Mouse (Mus musculus): ENCODE results near the gene Tomm40l. TPM values are rescaled to one million over a fixed set of nuclear protein-coding genes. Genes with fewer than 3 reads are reported as not detected.

The Tomm40l gene
- polyA plus RNA-seq, 1 experiment: 20.3 TPM

- peaks cover 17% of the 10 kb centered on the region for H3K36me3 ChIP-seq (ENCODE audit: control insufficient read depth, insufficient read depth, low read length)
- no peak for TF ChIP-seq POLR2A (IDR thresholded peaks at IDR 0.05; ENCODE audit: low read depth, low read length)
- no peak for TF ChIP-seq CTCF (IDR thresholded peaks at IDR 0.05; ENCODE audit: extremely low read depth, insufficient read depth, insufficient read length, insufficient replicate concordance)
- DNase-seq (ENCODE audit: low read depth in 1 of 2, low spot score in 2 of 2): no peak
- no peaks in the 10 kb centered on the region for H3K27me3 ChIP-seq (ENCODE audit: control insufficient read depth, insufficient read depth, low read length)
- 13% methylated on average over 4 of the region's 4 CpGs for WGBS
- H3K27ac ChIP-seq (ENCODE audit: insufficient read depth, low read length): 0 out of 2 replicates have a peak overlapping the region, but pooled peaks have one; percentile 2
- H3K4me1 ChIP-seq (ENCODE audit: control insufficient read depth, insufficient read depth, insufficient read length): peaks cover 5% of the 10 kb centered on the region; the same call in 1 of the 2 replicates
- peak overlapping the region; percentile 10; the same call in 1 of the 2 replicates for H3K4me3 ChIP-seq (ENCODE audit: extremely low read depth, insufficient read depth, insufficient read length)
Measured at GRCm38 (mm10) chr1:171231844-171232243, 9.5 kb upstream of the Tomm40l start.

DNA sequence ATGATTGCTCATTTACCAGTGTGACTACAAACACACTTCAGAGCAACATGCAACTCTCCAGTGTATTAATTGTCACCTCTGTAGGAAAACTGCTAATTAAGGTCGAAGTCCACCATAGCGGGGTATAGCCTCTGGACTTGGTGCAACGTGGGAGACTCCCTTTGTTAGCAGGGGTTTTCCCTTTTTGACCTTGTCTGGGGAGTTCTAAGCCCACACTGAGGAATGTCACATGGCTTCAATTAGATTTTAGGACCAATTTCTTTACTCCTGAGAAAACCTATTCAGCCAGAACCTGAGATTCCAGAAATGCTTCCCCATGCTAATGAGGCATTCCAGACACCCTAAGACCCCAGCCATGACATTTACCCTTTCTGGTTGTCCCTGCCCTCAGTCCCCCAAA lies 7.9 kb upstream of the Tomm40l start:
- no peak overlapping the region for H3K27ac ChIP-seq (ENCODE audit: insufficient read depth, low read length)
- TF ChIP-seq CTCF (IDR thresholded peaks at IDR 0.05; ENCODE audit: extremely low read depth, insufficient read depth, insufficient read length, insufficient replicate concordance): no peak
- TF ChIP-seq POLR2A (IDR thresholded peaks at IDR 0.05; ENCODE audit: low read depth, low read length): no peak
- 85% methylated on average over 3 of the region's 3 CpGs for WGBS
- H3K4me1 ChIP-seq (ENCODE audit: control insufficient read depth, insufficient read depth, insufficient read length): peaks cover 5% of the 10 kb centered on the region; the same call in 1 of the 2 replicates
- no peaks in the 10 kb centered on the region for H3K27me3 ChIP-seq (ENCODE audit: control insufficient read depth, insufficient read depth, low read length)
- no peak overlapping the region for H3K4me3 ChIP-seq (ENCODE audit: extremely low read depth, insufficient read depth, insufficient read length)
- no peak for DNase-seq (ENCODE audit: low read depth in 1 of 2, low spot score in 2 of 2)
- peaks cover 6% of the 10 kb centered on the region; the same call in 1 of the 2 replicates for H3K36me3 ChIP-seq (ENCODE audit: control insufficient read depth, insufficient read depth, low read length)

- H3K27ac ChIP-seq (ENCODE audit: insufficient read depth, low read length): no peak overlapping the region
Measured at GRCm38 (mm10) chr1:171229750-171230149, 7.4 kb upstream of the Tomm40l start.

GRCm38 (mm10) chr1:171227879-171228278 lies 5.6 kb upstream of the Tomm40l start:
- H3K27me3 ChIP-seq (ENCODE audit: control insufficient read depth, insufficient read depth, low read length): no peaks in the 10 kb centered on the region
- WGBS: 68% methylated on average over 1 of the region's 1 CpGs
- TF ChIP-seq POLR2A (IDR thresholded peaks at IDR 0.05; ENCODE audit: low read depth, low read length): no peak
- TF ChIP-seq CTCF (IDR thresholded peaks at IDR 0.05; ENCODE audit: extremely low read depth, insufficient read depth, insufficient read length, insufficient replicate concordance): no peak
- peaks cover 9% of the 10 kb centered on the region; the same call in 1 of the 2 replicates for H3K4me1 ChIP-seq (ENCODE audit: control insufficient read depth, insufficient read depth, insufficient read length)
- no peak for DNase-seq (ENCODE audit: low read depth in 1 of 2, low spot score in 2 of 2)
- no peak overlapping the region for H3K27ac ChIP-seq (ENCODE audit: insufficient read depth, low read length)
- no peak overlapping the region for H3K4me3 ChIP-seq (ENCODE audit: extremely low read depth, insufficient read depth, insufficient read length)
- no peaks in the 10 kb centered on the region for H3K36me3 ChIP-seq (ENCODE audit: control insufficient read depth, insufficient read depth, low read length)

More at GRCm38 (mm10) chr1:171229750-171230149, 7.4 kb upstream of the Tomm40l start:
- no peak for DNase-seq (ENCODE audit: low read depth in 1 of 2, low spot score in 2 of 2)
- TF ChIP-seq CTCF (IDR thresholded peaks at IDR 0.05; ENCODE audit: extremely low read depth, insufficient read depth, insufficient read length, insufficient replicate concordance) (no peak), POLR2A (IDR thresholded peaks at IDR 0.05; ENCODE audit: low read depth, low read length) (no peak)
- peaks cover 1% of the 10 kb centered on the region; the same call in 1 of the 2 replicates for H3K36me3 ChIP-seq (ENCODE audit: control insufficient read depth, insufficient read depth, low read length)
- H3K27me3 ChIP-seq (ENCODE audit: control insufficient read depth, insufficient read depth, low read length): no peaks in the 10 kb centered on the region
- 88% methylated on average over 6 of the region's 6 CpGs for WGBS
- H3K4me3 ChIP-seq (ENCODE audit: extremely low read depth, insufficient read depth, insufficient read length): no peak overlapping the region
- H3K4me1 ChIP-seq (ENCODE audit: control insufficient read depth, insufficient read depth, insufficient read length): peaks cover 5% of the 10 kb centered on the region; the same call in 1 of the 2 replicates

DNA sequence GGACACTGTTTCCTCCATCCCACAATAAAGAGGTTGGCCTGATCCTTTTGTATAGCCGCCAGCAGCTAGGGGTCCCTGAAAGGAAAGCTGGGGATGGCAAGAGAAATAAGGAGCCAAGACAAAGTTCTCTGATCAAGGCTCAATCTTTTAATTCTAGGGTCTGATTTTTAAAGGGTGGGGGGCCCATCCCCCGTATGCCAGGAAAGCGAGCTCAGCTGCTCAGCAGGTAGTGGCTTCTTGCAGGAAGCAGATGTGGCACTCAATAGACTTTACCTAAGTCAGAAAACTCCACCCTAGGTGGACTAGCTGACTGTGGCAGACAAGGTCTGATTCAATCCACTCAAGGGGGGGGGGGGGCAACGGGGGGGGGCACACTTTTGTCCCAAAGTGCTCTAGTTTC lies 4.5 kb upstream of the Tomm40l start:
- H3K27me3 ChIP-seq (ENCODE audit: control insufficient read depth, insufficient read depth, low read length): no peaks in the 10 kb centered on the region
- peaks cover 6% of the 10 kb centered on the region; the same call in 1 of the 2 replicates for H3K4me1 ChIP-seq (ENCODE audit: control insufficient read depth, insufficient read depth, insufficient read length)
- no peak overlapping the region for H3K27ac ChIP-seq (ENCODE audit: insufficient read depth, low read length)
- TF ChIP-seq CTCF (IDR thresholded peaks at IDR 0.05; ENCODE audit: extremely low read depth, insufficient read depth, insufficient read length, insufficient replicate concordance): no peak
- no peak for TF ChIP-seq POLR2A (IDR thresholded peaks at IDR 0.05; ENCODE audit: low read depth, low read length)
- WGBS: 59% methylated on average over 4 of the region's 4 CpGs
- no peak for DNase-seq (ENCODE audit: low read depth in 1 of 2, low spot score in 2 of 2)
- H3K4me3 ChIP-seq (ENCODE audit: extremely low read depth, insufficient read depth, insufficient read length): no peak overlapping the region
- H3K36me3 ChIP-seq (ENCODE audit: control insufficient read depth, insufficient read depth, low read length): no peaks in the 10 kb centered on the region

- Histone ChIP-seq H3K4me3 (ENCODE audit: extremely low read depth, insufficient read depth, insufficient read length) (no peak within 1 kb of the TSS), H3K27ac (ENCODE audit: insufficient read depth, low read length) (no peak within 1 kb of the TSS), H3K27me3 (ENCODE audit: control insufficient read depth, insufficient read depth, low read length) (no peaks in the 10 kb centered on the region), H3K4me1 (ENCODE audit: control insufficient read depth, insufficient read depth, insufficient read length) (peaks cover 11% of the 10 kb centered on the region; the same call in 1 of the 2 replicates), H3K36me3 (ENCODE audit: control insufficient read depth, insufficient read depth, low read length) (no peaks in the 10 kb centered on the region; the same call in 1 of the 2 replicates)
- DNase-seq (ENCODE audit: low read depth in 1 of 2, low spot score in 2 of 2): no peak
- TF ChIP-seq CTCF (IDR thresholded peaks at IDR 0.05; ENCODE audit: extremely low read depth, insufficient read depth, insufficient read length, insufficient replicate concordance) (no peak), POLR2A (IDR thresholded peaks at IDR 0.05; ENCODE audit: low read depth, low read length) (no peak)
- WGBS: 95% methylated on average over 5 of the region's 5 CpGs
Measured at GRCm38 (mm10) chr1:171224857-171225256, 2.5 kb upstream of the Tomm40l start, which contains the start of gene Apoa2. TSS of gene Apoa2 (plus strand) at chr1:171225054.

DNA sequence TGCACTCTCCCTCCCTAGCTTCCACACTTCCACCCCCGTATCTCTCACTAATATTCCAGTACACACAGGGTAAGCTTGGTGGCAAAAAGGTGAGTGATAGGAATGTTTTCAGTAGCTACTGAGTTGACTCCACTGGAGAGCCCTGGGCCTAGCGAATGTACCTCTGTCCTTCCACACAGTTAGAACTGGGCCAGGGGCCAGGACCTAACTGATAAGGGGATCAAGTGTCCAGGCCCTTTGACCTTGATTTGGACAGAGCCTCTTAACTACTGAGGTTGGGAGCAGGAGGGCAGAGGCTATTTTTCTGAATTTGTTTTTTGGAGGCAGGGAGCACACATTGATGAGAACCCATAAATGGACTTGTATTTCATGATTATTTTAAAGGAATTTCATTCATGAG lies 1.5 kb upstream of the Tomm40l start:
- H3K4me3 ChIP-seq (ENCODE audit: extremely low read depth, insufficient read depth, insufficient read length): no peak overlapping the region
- 91% methylated on average over 2 of the region's 2 CpGs for WGBS
- no peaks in the 10 kb centered on the region for H3K27me3 ChIP-seq (ENCODE audit: control insufficient read depth, insufficient read depth, low read length)
- no peak overlapping the region for H3K27ac ChIP-seq (ENCODE audit: insufficient read depth, low read length)
- no peak for DNase-seq (ENCODE audit: low read depth in 1 of 2, low spot score in 2 of 2)
- peaks cover 4% of the 10 kb centered on the region; the same call in 1 of the 2 replicates for H3K36me3 ChIP-seq (ENCODE audit: control insufficient read depth, insufficient read depth, low read length)
- peaks cover 11% of the 10 kb centered on the region; the same call in 1 of the 2 replicates for H3K4me1 ChIP-seq (ENCODE audit: control insufficient read depth, insufficient read depth, insufficient read length)
- TF ChIP-seq CTCF (IDR thresholded peaks at IDR 0.05; ENCODE audit: extremely low read depth, insufficient read depth, insufficient read length, insufficient replicate concordance) (no peak), POLR2A (IDR thresholded peaks at IDR 0.05; ENCODE audit: low read depth, low read length) (no peak)
